Mouse (Mus musculus) hindbrain, embryonic 14.5 days (tissue): Measurements from ENCODE around the gene Mrpl12. TPM values are rescaled to one million over a fixed set of nuclear protein-coding genes. Genes with fewer than 3 reads are reported as not detected.
"Not testable (repeated sequence)": the region's sequence is repeated elsewhere in the genome, so short reads cannot be mapped to it uniquely, and the experiment has no call there.

Experiments used
- ATAC-seq: fragments of 200-750 bp; cut with Nextera tagmentation; 2 replicates; pipeline ENCODE4 v1.8.0; 2017; ENCODE audit warnings: moderate number of reproducible peaks, mild to moderate bottlenecking, moderate TSS enrichment, moderate library complexity; ENCODE audit not compliant: low FRiP score
- DNase-seq: peaks from one replicate; pipeline ENCODE4 v3.0.0-alpha.2; 2015; ENCODE audit warnings: low spot score
- H3K27ac ChIP-seq: fragments of 300-500 bp; sonication (generic); 2 replicates; pipeline ENCODE4 v1.5.1; 2014; ENCODE audit warnings: mild to moderate bottlenecking, moderate library complexity
- H3K27me3 ChIP-seq: fragments of 300-500 bp; sonication (generic); 2 replicates; pipeline ENCODE4 v1.6.1; 2014; ENCODE audit warnings: mild to moderate bottlenecking, low read length, mixed read lengths; ENCODE audit not compliant: control insufficient read depth, insufficient read depth
- H3K36me3 ChIP-seq: fragments of 300-500 bp; sonication (generic); replicated peaks from 2 replicates; pipeline ENCODE4 v1.6.1; 2014; ENCODE audit not compliant: control insufficient read depth, insufficient read depth
- H3K4me1 ChIP-seq: fragments of 300-500 bp; sonication (generic); replicated peaks from 2 replicates; pipeline ENCODE4 v1.6.1; 2014; ENCODE audit warnings: antibody characterized with exemption, low read length, mixed read lengths; ENCODE audit not compliant: control insufficient read depth, insufficient read depth
- H3K4me2 ChIP-seq: fragments of 300-500 bp; sonication (generic); replicated peaks from 2 replicates; pipeline ENCODE4 v1.6.1; 2014; ENCODE audit warnings: mild to moderate bottlenecking, moderate library complexity
- H3K4me3 ChIP-seq: fragments of 300-500 bp; sonication (generic); replicated peaks from 2 replicates; pipeline ENCODE4 v1.5.1; 2014; ENCODE audit warnings: mild to moderate bottlenecking, low read length
- H3K9ac ChIP-seq: fragments of 300-500 bp; sonication (generic); 2 replicates; pipeline ENCODE4 v1.6.1; 2014
- H3K9me3 ChIP-seq: fragments of 300-500 bp; sonication (generic); 2 replicates; pipeline ENCODE4 v1.6.1; 2016; ENCODE audit warnings: low read length; ENCODE audit not compliant: control insufficient read depth
- WGBS: fragments of 180-500 bp; shearing (Covaris S2); extraction: QIAGEN DNeasy Blood & Tissue Kit; methylation state at CpG from one replicate; pipeline ENCODE4 v1.1.7; 2014; 5-methylcytosine and 5-hydroxymethylcytosine counted together
- polyA plus RNA-seq: library from polyadenylated mRNA; unstranded; fragments of >200 nt; fragmentation: Nextera tagmentation; extraction: Ambion mirVana; gene quantifications from 2 replicates; pipeline ENCODE4 v1.2.1, GENCODE M21; 2014

The Mrpl12 gene
- polyA plus RNA-seq, 1 experiment from 2014 or later: 131 TPM

GRCm38 (mm10) chr11:120512790-120513453 lies 28.5 kb downstream of the Mrpl12 start:
- Histone ChIP-seq H3K36me3 (no peaks in the 10 kb centered on the region), H3K27ac (no peak overlapping the region), H3K27me3 (no peaks in the 10 kb centered on the region), H3K9ac (peak overlapping the region; percentile 16; the same call in 1 of the 2 replicates), H3K4me2 (no peak overlapping the region), H3K4me1 (no peaks in the 10 kb centered on the region), H3K4me3 (no peak overlapping the region), H3K9me3 (no peaks in the 10 kb centered on the region)
- ATAC-seq (no peak), DNase-seq (no peak)
- WGBS: 35% methylated on average over 6 of the region's 6 CpGs

DNA sequence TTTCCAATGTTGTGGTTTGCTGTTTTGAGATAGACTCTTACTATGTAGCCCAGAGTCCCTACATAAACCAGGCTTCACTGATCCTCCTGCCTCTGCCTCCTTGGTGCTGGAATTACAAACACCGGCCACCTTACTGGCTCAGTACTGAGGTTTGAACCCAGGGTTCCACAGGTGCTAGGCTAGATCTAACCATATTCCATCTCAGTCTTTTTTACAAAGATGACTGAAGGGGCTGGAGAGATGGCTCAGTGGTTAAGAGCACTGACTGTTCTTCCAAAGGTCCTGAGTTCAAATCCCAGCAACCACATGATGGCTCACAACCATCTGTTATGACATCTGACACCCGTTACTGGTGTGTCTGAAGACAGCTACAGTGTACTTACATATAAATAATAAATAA lies 29.8 kb downstream of the Mrpl12 start:
- DNase-seq, H3K27ac ChIP-seq, H3K4me1 ChIP-seq, H3K36me3 ChIP-seq, H3K9me3 ChIP-seq, H3K4me3 ChIP-seq, H3K27me3 ChIP-seq, ATAC-seq, H3K9ac ChIP-seq, H3K4me2 ChIP-seq: not testable (repeated sequence)
- 96% methylated on average over 2 of the region's 2 CpGs for WGBS

DNA sequence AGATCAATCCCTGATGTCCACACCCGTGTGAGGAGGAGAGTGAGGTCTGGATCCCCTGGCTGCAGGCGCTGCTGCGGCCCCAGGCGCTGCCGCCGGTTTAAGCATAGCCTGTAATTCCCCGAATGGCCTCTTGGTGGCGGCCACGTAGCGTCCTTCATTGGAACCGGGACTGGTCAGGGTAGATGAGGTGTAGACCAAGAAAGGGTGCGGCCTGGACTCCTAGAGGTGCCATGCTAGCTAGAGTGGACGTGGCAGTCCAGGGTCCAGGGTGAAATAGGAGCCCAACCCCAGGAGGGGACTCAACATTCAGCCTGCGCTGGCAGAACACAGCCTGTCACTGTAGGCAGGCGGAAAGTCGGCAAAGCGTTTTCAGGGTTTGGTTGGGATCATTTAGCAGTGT lies 31.2 kb downstream of the Mrpl12 start:
- Histone ChIP-seq H3K27ac (no peak overlapping the region), H3K4me3 (no peak overlapping the region), H3K9me3 (no peaks in the 10 kb centered on the region), H3K9ac (no peak overlapping the region), H3K36me3 (no peaks in the 10 kb centered on the region), H3K4me1 (no peaks in the 10 kb centered on the region), H3K4me2 (no peak overlapping the region), H3K27me3 (no peaks in the 10 kb centered on the region)
- 15% methylated on average over 17 of the region's 17 CpGs for WGBS
- peak; percentile 89 for DNase-seq
- peak; percentile 62; the same call in 1 of the 2 replicates for ATAC-seq

GRCm38 (mm10) chr11:120517147-120517546 lies 32.7 kb downstream of the Mrpl12 start:
- Histone ChIP-seq H3K4me1 (no peaks in the 10 kb centered on the region), H3K9ac (no peak overlapping the region), H3K4me2 (no peak overlapping the region), H3K27me3 (no peaks in the 10 kb centered on the region), H3K4me3 (no peak overlapping the region), H3K36me3 (no peaks in the 10 kb centered on the region), H3K27ac (no peak overlapping the region), H3K9me3 (no peaks in the 10 kb centered on the region)
- DNase-seq: no peak
- 78% methylated on average over 4 of the region's 4 CpGs for WGBS
- no peak for ATAC-seq

GRCm38 (mm10) chr11:120518027-120518426 lies 33.6 kb downstream of the Mrpl12 start:
- H3K27ac ChIP-seq: no peak overlapping the region
- no peak for DNase-seq
- no peaks in the 10 kb centered on the region for H3K9me3 ChIP-seq

DNA sequence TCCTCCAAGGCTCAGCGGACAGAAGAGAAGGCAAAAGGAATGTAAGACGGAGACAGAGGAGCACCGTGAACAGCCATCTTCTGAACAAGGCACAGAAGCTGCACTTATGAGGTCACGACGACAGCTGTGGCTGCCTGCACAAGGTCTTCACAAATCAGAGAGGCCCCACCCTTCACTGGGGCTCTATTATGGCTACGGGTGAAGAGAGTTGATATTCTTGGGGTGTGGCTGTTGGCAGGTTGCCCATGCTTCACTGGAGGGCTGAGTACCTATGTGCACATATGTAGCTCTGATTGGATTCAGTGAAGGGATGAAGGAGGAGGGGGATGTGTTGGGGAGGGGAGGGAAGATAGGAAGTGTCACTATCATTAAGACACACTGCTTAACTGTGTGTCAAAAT lies 34.1 kb downstream of the Mrpl12 start:
- DNase-seq (no peak), ATAC-seq (no peak)
- Histone ChIP-seq H3K9me3 (no peaks in the 10 kb centered on the region), H3K36me3 (no peaks in the 10 kb centered on the region), H3K27me3 (no peaks in the 10 kb centered on the region), H3K27ac (no peak overlapping the region), H3K4me3 (no peak overlapping the region), H3K9ac (no peak overlapping the region), H3K4me1 (no peaks in the 10 kb centered on the region), H3K4me2 (no peak overlapping the region)
- 77% methylated on average over 6 of the region's 6 CpGs for WGBS

More at GRCm38 (mm10) chr11:120518027-120518426, 33.6 kb downstream of the Mrpl12 start:
- no peaks in the 10 kb centered on the region for H3K4me1 ChIP-seq
- no peak overlapping the region for H3K4me2 ChIP-seq
- H3K27me3 ChIP-seq: no peaks in the 10 kb centered on the region
- no peak overlapping the region for H3K4me3 ChIP-seq
- no peak overlapping the region for H3K9ac ChIP-seq
- no peak for ATAC-seq
- 72% methylated on average over 6 of the region's 6 CpGs for WGBS
- H3K36me3 ChIP-seq: no peaks in the 10 kb centered on the region

- no peak for DNase-seq
- Histone ChIP-seq H3K9ac (no peak overlapping the region), H3K36me3 (no peaks in the 10 kb centered on the region), H3K9me3 (no peaks in the 10 kb centered on the region), H3K4me2 (no peak overlapping the region), H3K27me3 (no peaks in the 10 kb centered on the region), H3K4me3 (no peak overlapping the region), H3K4me1 (no peaks in the 10 kb centered on the region), H3K27ac (no peak overlapping the region)
- 55% methylated on average over 9 of the region's 9 CpGs for WGBS
- no peak for ATAC-seq
Observed at GRCm38 (mm10) chr11:120519738-120520137, 35.3 kb downstream of the Mrpl12 start.

GRCm38 (mm10) chr11:120520498-120520897 lies 36.1 kb downstream of the Mrpl12 start:
- Histone ChIP-seq H3K9me3 (no peaks in the 10 kb centered on the region), H3K9ac (no peak overlapping the region), H3K27ac (no peak overlapping the region), H3K4me2 (no peak overlapping the region), H3K4me1 (no peaks in the 10 kb centered on the region), H3K36me3 (no peaks in the 10 kb centered on the region), H3K27me3 (no peaks in the 10 kb centered on the region), H3K4me3 (no peak overlapping the region)
- no peak for ATAC-seq
- DNase-seq: no peak
- 77% methylated on average over 9 of the region's 9 CpGs for WGBS

GRCm38 (mm10) chr11:120520967-120521540 lies 36.6 kb downstream of the Mrpl12 start:
- DNase-seq: no peak
- no peaks in the 10 kb centered on the region for H3K9me3 ChIP-seq
- ATAC-seq: no peak
- no peak overlapping the region for H3K27ac ChIP-seq
- no peaks in the 10 kb centered on the region for H3K36me3 ChIP-seq
- no peak overlapping the region for H3K9ac ChIP-seq
- no peaks in the 10 kb centered on the region for H3K27me3 ChIP-seq
- H3K4me2 ChIP-seq: no peak overlapping the region
- no peak overlapping the region for H3K4me3 ChIP-seq
- WGBS: 80% methylated on average over 5 of the region's 5 CpGs
- no peaks in the 10 kb centered on the region for H3K4me1 ChIP-seq
